Mouse (Mus musculus) A20 (cell line): ENCODE measurements around the gene Slc9b2.

ENCODE experiments used
- DNase-seq: peaks from one replicate; pipeline ENCODE4 v3.0.0-alpha.2; 2011; ENCODE audit warnings: low read depth, low spot score

Slc9b2 gene

DNA sequence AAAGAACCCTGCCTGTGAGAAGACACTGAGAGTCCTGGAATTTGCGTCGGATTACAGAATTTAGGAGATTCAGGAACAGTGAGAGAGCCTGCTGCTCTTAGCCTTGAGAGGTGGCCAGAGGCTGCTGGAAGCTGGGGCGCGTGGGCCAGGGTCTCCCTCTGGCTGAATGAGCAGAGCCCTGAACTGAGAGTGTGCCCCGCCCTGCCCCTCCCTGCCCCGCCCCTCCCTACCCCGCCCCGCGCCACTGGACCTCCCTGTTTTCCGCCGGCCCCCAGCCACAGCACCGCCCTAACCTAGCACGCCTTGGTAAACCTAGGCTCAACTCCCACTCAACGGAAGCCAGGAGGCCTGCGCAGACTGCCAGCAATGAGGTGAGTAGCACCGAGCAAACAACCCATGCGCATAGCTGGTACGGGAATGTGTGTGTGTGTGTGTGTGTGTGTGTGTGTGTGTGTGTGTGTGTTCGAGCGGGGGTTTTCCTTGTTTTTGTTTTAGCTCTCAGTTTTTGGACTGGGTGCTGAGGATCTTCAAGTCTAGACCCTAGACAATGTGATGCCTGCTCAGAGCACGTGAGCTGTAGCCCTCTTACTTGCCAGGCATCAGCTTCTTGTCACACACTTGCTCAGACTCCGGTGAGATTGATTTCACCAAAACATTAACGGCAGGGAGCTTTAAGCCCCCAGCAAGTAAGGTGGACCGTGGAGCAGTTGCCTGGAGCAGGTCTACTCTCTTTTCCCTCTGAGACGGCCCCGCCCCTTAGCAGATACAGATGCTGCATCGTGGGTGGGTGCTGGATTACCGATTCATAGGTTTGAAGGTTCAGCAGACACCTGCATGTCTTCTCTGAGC, at the start of gene Slc9b2:
Slc9b2 (plus strand) TSS at position 290 of the 849 bp plus-strand sequence.
- DNase-seq = peak; percentile 55

DNA sequence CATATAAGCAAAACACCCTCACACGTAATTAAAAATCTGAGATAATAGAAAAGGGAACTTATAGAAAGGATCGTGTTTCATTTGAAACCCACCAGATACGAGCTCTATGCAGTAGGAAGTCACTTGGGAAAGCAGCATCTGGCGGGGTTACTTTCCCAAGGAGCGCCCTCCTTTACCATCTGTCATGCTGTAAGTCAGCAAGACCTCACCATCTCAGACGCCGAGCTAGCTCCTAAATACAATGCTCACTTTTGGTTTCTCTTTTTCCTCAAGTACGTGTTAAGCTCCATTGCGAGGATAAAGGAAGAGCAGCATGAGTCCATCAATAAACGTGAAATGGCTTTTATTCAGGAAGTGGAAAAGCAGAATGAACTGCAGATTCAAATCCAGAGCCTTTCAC, 48.6 kb upstream of the Slc9b2 start:
- no peak for DNase-seq

DNA sequence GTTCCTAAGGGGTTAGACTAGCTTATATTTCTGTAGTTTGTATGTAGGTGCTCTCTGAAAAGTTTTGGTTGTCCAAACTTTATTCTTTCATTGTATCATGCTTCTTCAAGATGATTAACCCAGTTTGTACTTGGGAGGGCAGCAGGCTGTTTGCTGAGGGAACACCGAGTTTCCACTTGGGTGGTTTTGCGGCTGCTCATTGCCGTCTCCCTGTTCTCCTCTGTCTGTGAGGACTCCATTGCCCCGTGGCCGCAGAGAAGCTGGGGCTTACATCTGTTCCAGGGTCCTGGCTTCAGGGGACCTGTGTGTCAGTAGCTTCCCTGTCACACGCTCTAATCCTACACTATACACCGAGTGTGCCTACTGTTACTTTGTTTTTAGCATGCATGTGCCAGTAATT, 47.3 kb upstream of the Slc9b2 start:
- DNase-seq = no peak

DNA sequence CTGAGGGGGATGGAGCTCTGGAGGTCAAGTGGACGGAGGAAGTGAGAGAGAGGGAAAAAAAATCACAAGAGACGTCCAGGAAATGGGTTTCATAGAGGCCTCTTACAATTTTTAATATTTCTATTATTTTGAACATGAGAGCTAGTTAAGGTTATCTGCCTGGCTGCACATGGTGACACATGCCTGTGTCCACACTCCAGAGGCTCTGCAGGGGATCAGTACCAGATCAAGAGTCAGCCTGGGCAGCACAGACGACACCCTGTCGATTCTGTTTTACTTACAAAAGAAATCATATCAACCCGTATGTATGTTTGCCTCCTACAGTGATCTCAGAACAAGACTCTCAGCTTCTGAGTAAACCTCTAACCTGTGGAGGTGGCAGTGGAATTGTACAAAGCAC, 38.9 kb upstream of the Slc9b2 start:
- no peak for DNase-seq

DNA sequence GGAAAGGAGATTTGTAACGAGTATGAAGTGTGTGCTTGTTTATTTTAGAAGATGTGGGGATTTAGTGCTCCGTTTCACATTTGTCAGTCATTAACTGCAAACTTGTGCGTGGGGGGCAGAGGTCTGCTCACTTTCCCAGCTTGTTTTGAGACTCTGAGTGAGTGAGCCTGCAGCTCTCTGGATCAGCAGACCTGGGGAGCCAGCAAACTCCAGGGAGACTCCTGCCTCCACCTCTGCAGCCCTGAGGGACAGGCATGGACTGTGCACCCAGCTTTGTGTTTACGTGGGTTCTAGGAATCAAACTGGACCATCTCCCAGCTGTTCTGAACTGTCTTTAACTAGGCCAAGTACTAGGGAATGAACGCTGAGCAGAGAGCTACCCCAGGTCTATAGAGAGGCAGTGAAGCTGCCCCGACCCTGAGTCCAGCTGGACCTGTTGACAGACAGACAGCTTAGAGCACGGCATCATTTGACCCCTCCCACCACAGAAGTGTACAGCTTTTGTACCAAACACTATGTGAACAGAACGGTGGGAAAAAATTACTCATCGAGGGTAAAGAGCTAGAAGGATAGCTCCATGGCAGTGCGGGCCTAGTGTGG, 38.0 kb upstream of the Slc9b2 start:
- DNase-seq = no peak

DNA sequence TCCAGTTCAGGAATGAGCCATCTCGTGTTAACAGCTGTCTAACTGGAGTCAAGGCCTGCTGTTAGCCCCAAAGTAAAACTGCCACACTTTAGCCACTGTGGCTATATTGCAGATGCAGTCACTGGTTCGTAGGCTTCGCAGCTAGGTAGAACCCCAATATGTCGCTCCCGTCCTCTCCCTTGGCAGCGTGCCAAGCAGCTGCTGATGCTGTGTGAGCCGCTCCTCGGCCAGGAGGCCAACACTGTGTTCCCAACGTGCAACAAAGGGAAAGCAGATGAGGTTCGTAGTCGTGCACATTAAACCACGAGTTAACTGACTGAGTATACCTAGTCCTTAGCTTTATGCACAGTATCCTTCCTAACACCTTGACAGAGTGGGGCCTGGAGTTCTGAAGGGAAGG, 34.9 kb upstream of the Slc9b2 start:
- no peak for DNase-seq

DNA sequence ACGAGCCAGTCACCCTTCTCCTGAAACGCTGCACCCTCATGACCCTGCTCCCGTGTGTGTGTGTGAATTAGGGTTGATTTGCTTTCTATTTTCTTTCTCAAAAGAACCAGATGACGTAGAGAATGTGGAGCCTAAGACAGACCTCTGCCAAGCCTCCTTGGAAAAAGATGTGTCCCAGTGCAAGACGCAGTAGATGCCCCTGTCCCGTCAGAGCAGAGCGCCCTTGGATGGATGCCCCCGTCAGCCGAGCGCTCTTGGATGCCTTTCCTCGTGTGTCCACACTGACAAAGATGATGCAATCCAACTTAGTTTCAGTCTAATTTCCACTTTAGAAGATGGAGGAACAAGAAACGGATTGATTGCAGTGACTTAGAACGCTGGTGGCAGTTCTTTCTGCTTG, 34.5 kb upstream of the Slc9b2 start:
- DNase-seq = no peak

DNA sequence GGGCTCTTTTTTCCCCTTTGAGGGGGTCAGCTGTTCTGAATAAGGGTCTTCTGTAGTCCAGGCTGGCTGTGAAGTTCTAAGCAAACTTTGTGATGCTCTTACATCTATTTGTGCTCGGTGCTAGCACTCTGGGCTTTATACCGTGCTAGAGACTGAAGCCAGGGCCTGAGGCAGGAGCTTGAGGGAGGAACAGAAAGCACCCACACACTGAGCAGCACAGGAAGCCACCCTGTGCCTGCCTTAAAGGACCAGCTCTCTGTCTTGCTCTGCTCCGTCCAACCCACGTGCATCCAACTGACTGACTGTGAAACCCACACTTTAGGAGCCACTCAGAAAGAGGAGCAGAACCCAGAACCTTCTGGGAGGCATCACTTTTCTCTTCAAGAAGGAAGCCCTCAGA, 27.3 kb upstream of the Slc9b2 start:
- DNase-seq = peak; percentile 32

DNA sequence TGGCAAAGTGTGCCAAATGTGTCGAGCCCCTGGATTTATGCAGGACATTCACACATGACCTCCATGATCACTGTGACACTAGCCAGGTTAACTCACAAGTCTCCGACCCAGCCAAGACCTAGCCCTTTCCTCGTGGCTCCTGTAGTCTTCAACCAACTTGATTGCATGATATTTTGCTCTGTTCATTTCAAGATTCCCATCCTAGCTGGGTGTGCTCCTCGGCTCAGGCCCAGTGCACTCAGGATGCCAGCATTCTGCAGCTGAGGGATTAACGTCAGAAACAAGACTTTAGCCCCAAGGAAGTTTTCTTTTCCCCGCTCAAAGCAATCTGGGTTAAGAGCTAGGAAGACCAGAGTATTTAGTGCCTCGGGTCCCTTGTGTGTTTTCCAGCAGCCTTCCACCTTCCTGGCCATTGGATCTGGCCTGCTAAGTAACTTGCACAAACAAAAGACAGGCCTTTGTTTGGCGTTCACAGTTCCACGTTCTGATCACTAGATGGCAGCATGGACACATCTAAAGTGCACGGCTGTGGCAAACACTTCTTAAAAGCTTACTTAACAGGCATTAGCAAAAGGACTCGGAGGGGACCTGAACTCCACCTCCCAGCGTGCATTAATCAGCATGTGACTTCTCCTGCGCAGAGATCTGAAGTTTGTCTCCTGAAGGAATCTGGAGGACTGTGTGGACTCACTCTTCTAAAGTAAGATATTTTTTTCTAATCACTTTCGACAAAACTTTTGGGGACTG, 26.7 kb upstream of the Slc9b2 start, which contains the start of gene Bdh2:
Bdh2 (plus strand) TSS at position 553 of the 747 bp plus-strand sequence.
- peak; percentile 82 for DNase-seq

DNA sequence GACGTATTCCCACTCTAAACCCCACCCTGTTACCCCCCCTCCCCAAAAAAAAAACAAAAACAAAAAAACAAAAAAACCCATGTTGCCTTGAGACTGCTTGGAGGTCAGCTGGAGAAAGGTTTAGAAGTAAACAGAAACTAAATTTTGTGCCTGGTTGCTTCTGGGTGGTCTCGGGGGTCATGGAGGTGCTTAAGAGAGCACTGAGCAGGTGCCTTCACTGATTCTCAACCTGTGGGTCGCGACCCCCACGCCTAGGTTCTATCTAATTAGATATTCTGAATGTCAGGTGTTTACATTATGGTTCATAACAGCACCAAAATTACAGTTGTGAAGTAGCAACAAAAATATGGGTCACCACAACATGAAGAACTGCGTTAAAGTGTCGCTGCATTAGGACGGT, 25.8 kb upstream of the Slc9b2 start:
- DNase-seq = no peak

DNA sequence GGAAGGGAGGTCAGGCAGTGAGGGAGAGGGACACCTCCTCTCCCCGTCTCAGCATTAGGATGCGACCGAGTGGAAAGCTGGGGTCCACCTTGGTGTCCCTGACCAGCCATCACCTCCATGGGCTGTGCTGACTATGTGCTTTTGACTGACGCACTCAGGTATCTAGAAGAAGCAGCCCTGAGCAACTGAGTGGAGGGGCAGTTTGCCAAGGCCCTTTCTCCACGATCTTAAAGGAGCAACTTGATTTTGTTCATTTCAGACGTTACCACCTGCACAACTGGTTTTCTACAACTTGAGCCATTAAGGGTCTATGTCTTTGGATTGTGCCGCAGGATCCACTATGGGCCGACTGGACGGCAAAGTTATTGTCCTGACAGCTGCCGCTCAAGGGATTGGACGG, 22.2 kb upstream of the Slc9b2 start:
- DNase-seq = no peak

DNA sequence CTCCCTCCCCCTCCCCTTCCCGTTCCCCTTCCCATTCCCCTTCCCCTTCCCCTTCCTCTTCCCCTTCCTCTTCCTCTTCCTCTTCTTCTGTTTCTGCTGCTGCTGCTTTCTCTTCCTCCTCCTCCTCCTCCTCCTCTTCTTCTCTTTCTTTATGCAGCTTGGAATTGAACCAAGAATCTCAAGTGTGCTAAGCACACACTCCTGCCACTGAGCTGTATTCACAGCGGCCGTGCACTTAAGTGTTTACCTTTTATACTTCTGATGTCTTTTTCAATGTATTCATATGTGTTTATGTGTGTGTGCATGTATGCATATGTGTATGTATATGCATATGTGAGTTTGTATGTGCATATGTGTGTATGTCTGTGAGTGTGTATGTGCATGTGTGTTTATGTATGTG, 21.7 kb upstream of the Slc9b2 start:
- no peak for DNase-seq

DNA sequence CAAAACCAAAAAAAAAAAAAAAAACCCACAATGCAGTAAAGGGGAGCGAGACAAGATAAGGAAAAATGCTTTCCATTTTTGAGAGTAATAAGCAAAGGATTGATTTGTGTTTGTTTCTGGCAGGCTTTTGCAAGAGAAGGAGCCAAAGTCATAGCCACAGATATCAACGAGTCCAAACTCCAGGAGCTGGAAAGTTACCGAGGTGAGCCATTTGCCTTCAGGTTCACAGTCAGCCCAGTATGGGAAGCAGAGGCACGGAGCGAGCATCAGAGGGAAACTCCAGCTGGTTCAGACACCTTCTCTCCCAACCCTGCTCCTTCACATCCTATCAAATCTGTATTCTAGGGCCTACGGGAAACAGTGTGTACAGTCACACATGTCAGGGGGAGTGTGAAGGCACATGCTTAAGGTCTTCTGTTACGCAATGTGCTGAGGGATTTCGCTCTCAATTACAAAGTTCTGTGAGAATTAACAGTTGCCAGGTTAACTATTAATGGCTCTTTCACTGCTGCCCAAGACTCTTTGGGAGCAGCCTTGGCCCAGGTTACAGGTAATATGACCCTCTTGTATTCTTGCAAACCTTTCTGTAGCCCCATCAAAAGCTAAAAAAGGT, 19.3 kb upstream of the Slc9b2 start:
- DNase-seq = no peak

DNA sequence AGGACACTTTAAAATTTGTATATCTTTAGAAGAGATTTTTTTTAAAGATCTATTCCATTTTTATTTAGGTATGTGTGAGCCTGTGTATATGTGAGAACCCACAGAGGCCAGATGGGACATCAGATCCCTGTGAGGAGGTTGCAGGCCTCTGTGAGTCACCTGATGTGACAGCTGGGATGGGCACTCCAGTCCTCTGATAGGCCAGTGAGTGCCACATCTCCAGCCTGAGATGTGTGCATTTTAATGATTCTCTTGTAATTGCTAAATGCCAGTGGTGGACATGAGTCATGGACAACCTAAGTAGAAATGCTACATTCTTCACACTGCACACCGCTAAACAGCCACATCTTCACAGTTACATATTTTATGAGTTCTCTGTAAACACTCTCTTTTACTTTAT, 18.4 kb upstream of the Slc9b2 start:
- no peak for DNase-seq

DNA sequence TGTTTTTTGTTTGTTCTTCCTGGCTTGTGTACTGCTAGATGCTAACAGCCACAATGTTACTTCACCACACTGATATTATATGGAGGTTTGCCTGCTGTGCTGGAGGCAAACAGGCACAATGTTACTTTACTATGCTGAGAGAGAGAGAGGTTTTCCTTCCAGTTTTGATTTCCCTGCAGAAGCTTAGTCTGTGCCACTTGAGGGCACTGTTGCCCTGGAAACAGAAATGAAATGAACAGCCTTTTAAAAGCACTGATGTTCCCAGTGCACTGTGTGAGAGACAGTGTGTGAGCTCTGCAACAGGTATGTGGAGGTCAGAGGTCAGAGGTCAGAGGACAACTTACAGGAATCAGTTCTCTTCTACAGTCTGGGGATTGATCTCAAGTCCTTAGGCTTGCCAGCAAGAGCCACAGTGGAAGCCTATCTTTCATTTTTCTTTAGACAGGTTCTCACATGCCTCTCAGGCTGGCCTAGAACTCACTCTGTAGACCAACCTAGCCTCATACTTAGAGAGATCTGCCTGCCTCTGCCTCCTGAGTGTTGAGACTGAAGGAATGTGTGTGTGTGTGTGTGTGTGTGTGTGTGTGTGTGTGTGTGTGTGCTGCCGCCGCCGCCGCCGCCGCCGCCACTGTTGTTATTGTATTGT, 17.1 kb upstream of the Slc9b2 start:
- peak; percentile 70 for DNase-seq

DNA sequence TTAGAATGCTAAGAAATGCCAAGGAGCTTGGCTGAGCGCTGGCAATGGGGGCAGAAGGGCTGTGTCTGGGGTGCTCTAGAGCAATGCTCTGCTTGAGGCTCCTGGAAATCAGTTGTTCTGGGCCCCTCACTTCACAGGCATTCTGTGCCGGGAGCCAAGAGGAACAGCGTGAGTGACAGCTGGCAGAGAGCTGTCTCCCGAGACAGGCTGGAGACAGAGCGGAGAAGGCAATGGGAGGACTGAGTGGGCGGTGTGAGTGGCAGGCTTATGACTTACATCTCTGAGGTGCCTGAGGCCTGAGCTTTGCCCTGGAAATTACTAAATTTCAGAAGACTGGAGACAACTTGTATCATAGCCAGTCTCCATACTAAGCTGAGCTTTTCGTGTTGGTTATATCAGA, 13.8 kb upstream of the Slc9b2 start:
- DNase-seq = no peak

DNA sequence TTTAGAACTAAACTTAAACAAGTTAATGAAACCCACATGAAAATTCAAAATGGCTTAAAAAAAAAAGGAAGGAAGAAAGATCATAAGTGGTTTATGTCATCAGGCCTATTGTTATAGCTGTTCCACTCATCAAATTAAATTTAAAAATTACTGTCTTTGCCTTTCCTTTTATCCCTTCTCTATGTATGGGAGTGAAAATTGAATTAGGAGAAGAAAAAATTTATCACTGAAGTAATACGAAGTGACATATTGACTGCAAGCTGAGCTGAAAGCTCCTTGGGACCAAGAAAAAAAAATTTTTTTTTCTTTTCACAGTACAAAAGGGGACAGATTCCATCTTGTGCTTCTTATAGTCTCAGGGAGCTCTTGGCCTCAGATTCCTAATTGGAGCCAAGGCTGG, 11.9 kb upstream of the Slc9b2 start:
- no peak for DNase-seq

DNA sequence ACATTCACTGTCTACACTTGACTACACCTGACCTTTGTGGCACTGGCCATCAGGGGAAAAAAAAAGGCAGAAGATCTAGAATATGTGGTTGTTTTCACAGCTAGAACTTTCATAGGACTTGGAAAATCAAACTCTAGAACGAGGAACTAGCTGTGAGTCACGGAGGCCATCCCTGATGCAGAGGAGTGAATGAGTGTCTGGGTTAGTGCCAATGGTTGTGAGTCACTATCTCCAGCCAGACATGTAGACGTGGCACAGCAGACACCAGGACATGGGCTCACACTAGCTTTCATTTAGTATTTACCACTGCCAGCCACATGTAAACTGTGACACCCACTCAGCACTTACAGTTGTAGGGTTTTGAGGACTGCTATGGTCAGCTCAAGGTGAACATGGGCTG, 8.9 kb upstream of the Slc9b2 start:
- no peak for DNase-seq

DNA sequence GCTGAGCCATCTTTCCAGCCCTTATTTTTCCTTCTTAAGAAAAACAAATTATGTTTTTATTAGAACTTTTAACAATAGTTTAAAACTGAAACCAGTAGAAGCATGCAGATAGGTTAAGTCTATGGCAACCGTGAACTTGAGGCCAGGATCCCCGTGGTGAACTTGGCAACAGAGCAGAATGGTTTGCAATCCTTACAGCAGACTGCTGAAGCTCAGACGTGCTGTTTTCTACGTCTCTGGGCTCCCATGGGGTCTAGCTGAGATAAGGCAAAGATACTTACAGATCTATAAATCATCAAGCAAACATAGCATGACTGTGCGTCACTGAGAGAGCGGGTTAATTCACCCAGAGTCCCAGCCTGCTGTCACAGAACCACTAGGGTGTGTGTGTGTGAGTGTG, 7.4 kb upstream of the Slc9b2 start:
- no peak for DNase-seq

DNA sequence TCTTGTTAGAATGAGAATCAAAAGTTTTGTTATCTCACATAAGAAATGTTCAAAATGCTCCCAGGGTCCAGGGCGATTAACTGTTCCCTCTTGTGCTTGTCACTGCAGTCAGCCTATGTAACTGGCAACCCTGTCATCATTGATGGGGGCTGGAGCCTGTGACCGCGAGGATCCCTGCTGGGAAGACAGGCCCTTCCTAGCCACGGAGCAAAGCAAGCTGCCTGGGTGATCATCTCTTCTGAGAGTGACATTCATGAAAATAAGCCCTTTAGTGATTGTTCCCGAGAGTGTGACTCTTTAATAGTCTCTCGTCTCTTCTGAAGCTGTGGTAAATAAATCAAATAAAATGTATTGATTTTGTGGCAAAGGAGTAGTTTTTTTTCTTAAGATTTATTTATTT, 3.4 kb upstream of the Slc9b2 start:
- DNase-seq = no peak

DNA sequence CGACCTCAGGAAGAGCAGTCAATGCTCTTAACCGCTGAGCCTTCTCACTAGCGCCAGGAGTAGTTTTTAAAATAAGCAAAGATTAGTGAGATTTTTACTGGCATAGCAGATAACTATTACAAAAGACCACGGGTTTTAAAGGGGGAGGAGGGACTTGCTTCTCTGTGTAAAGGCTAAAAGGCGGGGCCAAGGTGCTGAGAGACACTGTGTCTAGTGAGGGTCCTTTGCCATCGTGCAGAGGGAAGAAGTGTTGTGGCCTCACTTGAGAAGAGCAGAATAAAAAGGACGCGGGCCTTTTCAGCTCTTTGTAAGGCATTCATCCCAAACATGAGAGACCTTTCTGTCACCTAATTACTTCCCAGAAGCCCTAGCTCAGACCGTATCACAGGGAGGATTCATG, 2.9 kb upstream of the Slc9b2 start:
- no peak for DNase-seq
